Mouse (Mus musculus) megakaryocyte, embryonic 14.5 days (primary cell): ENCODE data around the gene Apoh.

Experiments
- FLI1 ChIP-seq: IDR thresholded peaks from 2 replicates; pipeline ENCODE4 v1.6.1; 2012; ENCODE audit warnings: low read length, inconsistent platforms, mixed read lengths
- GATA1 ChIP-seq: IDR thresholded peaks from 3 replicates; pipeline ENCODE4 v1.6.1; 2012; ENCODE audit warnings: mixed read lengths, low read length, inconsistent platforms, borderline replicate concordance

- no peak for TF ChIP-seq GATA1
- TF ChIP-seq FLI1, result no peak
These were observed 104.0 kb downstream of the Apoh start for GRCm38 (mm10) chr11:108447148-108447547.
